Mouse (Mus musculus) heart, adult 2 months (tissue): Measurements from ENCODE around the gene Daam2. TPM values are rescaled to one million over a fixed set of nuclear protein-coding genes. Genes with fewer than 3 reads are reported as not detected.

Experiments used
- DNase-seq, 2 experiments: peaks; one replicate each; pipeline ENCODE4 v3.0.0; 2021
- H3K27ac ChIP-seq: fragments of 200-600 bp; 2 replicates; pipeline ENCODE4 v1.8.1; 2022
- H3K27me3 ChIP-seq: fragments of 200-500 bp; 2 replicates; pipeline ENCODE4 v1.6.1; 2012; ENCODE audit warnings: mild to moderate bottlenecking, low read length, inconsistent platforms, mixed read lengths; ENCODE audit not compliant: control insufficient read depth, insufficient read depth
- H3K36me3 ChIP-seq: fragments of 200-500 bp; 2 replicates; pipeline ENCODE4 v1.6.1; 2012; ENCODE audit warnings: low read length, inconsistent platforms; ENCODE audit not compliant: control insufficient read depth, insufficient read depth
- H3K4me1 ChIP-seq: fragments of 200-500 bp; 2 replicates; pipeline ENCODE4 v1.6.1; 2011; ENCODE audit warnings: low read length; ENCODE audit not compliant: control insufficient read depth, insufficient read depth
- H3K4me3 ChIP-seq: fragments of 200-600 bp; 2 replicates; pipeline ENCODE4 v1.8.1; 2022
- H3K79me2 ChIP-seq: fragments of 200-500 bp; replicated peaks from 2 replicates; pipeline ENCODE4 v1.6.1; 2012; ENCODE audit warnings: mild to moderate bottlenecking, inconsistent platforms, low read length, moderate library complexity, mixed read lengths; ENCODE audit not compliant: control insufficient read depth, insufficient read depth
- H3K9ac ChIP-seq: fragments of 200-500 bp; 2 replicates; pipeline ENCODE4 v1.6.1; 2012; ENCODE audit warnings: low read depth, mild to moderate bottlenecking, control low read depth, inconsistent platforms, low read length, mixed read lengths
- CTCF ChIP-seq: fragments of 200-600 bp; IDR thresholded peaks from 2 replicates; pipeline ENCODE4 v1.8.1; 2022; ENCODE audit warnings: antibody characterized with exemption, mild to moderate bottlenecking, moderate library complexity
- EP300 ChIP-seq: fragments of 200-500 bp; IDR thresholded peaks from 2 replicates; pipeline ENCODE4 v1.6.1; 2011; ENCODE audit warnings: low read depth, low read length, control low read depth; ENCODE audit not compliant: insufficient read depth
- POLR2A ChIP-seq: fragments of 200-500 bp; IDR thresholded peaks from 2 replicates; pipeline ENCODE4 v1.6.1; 2011; ENCODE audit warnings: mild to moderate bottlenecking, low read depth, low read length, control low read depth; ENCODE audit not compliant: insufficient read depth
- WGBS: fragments of 180-500 bp; shearing (Covaris S2); methylation state at CpG from one replicate; pipeline ENCODE4 v1.1.7; 2018; 5-methylcytosine and 5-hydroxymethylcytosine counted together
- intact Hi-C: fragments of 180-260 bp; cut with DNase I; formaldehyde crosslinking; loops from one replicate; pipeline ENCODE4 v1.15.1; 2025
- polyA plus RNA-seq: library from polyadenylated mRNA; depleted of rRNA; stranded (reverse); fragments of >200 nt; gene quantifications from 2 replicates; pipeline ENCODE4 v1.2.3, GENCODE M21; 2012
- total RNA-seq, 2 experiments: library from RNA; stranded (reverse); gene quantifications; 2 replicates each; pipeline ENCODE4 v1.2.3; 2021

Gene Daam2
- total and polyA plus RNA-seq, 3 experiments = 4.0 to 8.8 (median 6.4) TPM

- peaks cover 3% of the 10 kb centered on the region; the same call in 1 of the 2 replicates for H3K36me3 ChIP-seq
- WGBS = under 1% methylated on average over 28 of the region's 28 CpGs
- intact Hi-C loops = no loop called here
- H3K9ac ChIP-seq = peak within 1 kb of the TSS; percentile 93
- H3K27me3 ChIP-seq = no peaks in the 10 kb centered on the region
- H3K4me3 ChIP-seq = peak within 1 kb of the TSS; percentile 92
- H3K79me2 ChIP-seq = no peaks in the 10 kb centered on the region
- peaks cover 23% of the 10 kb centered on the region for H3K4me1 ChIP-seq
- peak; percentile 96 to 97 for DNase-seq
- 0 out of 2 replicates have a peak, but pooled peaks have one; percentile 65 for TF ChIP-seq EP300
- no peak for TF ChIP-seq CTCF
- peak; percentile 92 for TF ChIP-seq POLR2A
- H3K27ac ChIP-seq = peak within 1 kb of the TSS; percentile 96
Measured at GRCm38 (mm10) chr17:49428239-49428688, 135.9 kb downstream of the Daam2 start, which contains the start of gene Mocs1. Gene Mocs1 (plus strand): TSS chr17:49428362.

- H3K27ac ChIP-seq = no peak overlapping the region; the same call in 1 of the 2 replicates
- DNase-seq = no peak
Measured at GRCm38 (mm10) chr17:49427631-49428238, 136.4 kb downstream of the Daam2 start.

GRCm38 (mm10) chr17:49423872-49424271, 140.3 kb downstream of the Daam2 start:
- TF ChIP-seq EP300 (no peak), POLR2A (no peak), CTCF (no peak)
- Histone ChIP-seq H3K4me1 (no peaks in the 10 kb centered on the region), H3K27me3 (no peaks in the 10 kb centered on the region), H3K79me2 (no peaks in the 10 kb centered on the region), H3K36me3 (no peaks in the 10 kb centered on the region), H3K4me3 (no peak overlapping the region), H3K9ac (no peak overlapping the region), H3K27ac (no peak overlapping the region)
- intact Hi-C loops = no loop called here
- DNase-seq = no peak
- WGBS = 84% methylated on average over 3 of the region's 3 CpGs

More at GRCm38 (mm10) chr17:49427631-49428238, 136.4 kb downstream of the Daam2 start:
- Histone ChIP-seq H3K9ac (no peak overlapping the region), H3K79me2 (no peaks in the 10 kb centered on the region), H3K4me1 (peaks cover 20% of the 10 kb centered on the region), H3K4me3 (peak overlapping the region; percentile 92), H3K27me3 (no peaks in the 10 kb centered on the region), H3K36me3 (peaks cover 2% of the 10 kb centered on the region; the same call in 1 of the 2 replicates)
- 21% methylated on average over 9 of the region's 9 CpGs for WGBS
- intact Hi-C loops = no loop called here
- TF ChIP-seq EP300 (no peak), CTCF (peak; percentile 42), POLR2A (no peak)

- intact Hi-C loops = no loop called here
- Histone ChIP-seq H3K27ac (no peak overlapping the region), H3K9ac (no peak overlapping the region), H3K4me1 (no peaks in the 10 kb centered on the region), H3K4me3 (no peak overlapping the region), H3K36me3 (no peaks in the 10 kb centered on the region), H3K79me2 (no peaks in the 10 kb centered on the region), H3K27me3 (no peaks in the 10 kb centered on the region)
- WGBS = 95% methylated on average over 2 of the region's 2 CpGs
- DNase-seq = no peak
- TF ChIP-seq EP300 = no peak
- no peak for TF ChIP-seq CTCF
- TF ChIP-seq POLR2A = no peak
Measured at GRCm38 (mm10) chr17:49423067-49423325, 141.1 kb downstream of the Daam2 start.

- H3K36me3 ChIP-seq = no peaks in the 10 kb centered on the region
- no peaks in the 10 kb centered on the region for H3K79me2 ChIP-seq
- WGBS = 66% methylated on average over 3 of the region's 3 CpGs
- no peak overlapping the region for H3K9ac ChIP-seq
- no peaks in the 10 kb centered on the region for H3K4me1 ChIP-seq
- no peak for DNase-seq
- no peak for TF ChIP-seq EP300
- H3K4me3 ChIP-seq = no peak overlapping the region
- H3K27ac ChIP-seq = no peak overlapping the region
- H3K27me3 ChIP-seq = no peaks in the 10 kb centered on the region
- intact Hi-C loops = no loop called here
Measured at GRCm38 (mm10) chr17:49422286-49423066, 141.7 kb downstream of the Daam2 start.

- H3K9ac ChIP-seq = no peak overlapping the region
- no peak for TF ChIP-seq EP300
- 79% methylated on average over 6 of the region's 6 CpGs for WGBS
- H3K79me2 ChIP-seq = no peaks in the 10 kb centered on the region
- H3K4me3 ChIP-seq = no peak overlapping the region
- no peak for DNase-seq
- 0 out of 2 replicates have a peak, but pooled peaks cover 2% of the 10 kb centered on the region for H3K27me3 ChIP-seq
- H3K27ac ChIP-seq = no peak overlapping the region
- intact Hi-C loops = no loop called here
- no peaks in the 10 kb centered on the region for H3K4me1 ChIP-seq
- H3K36me3 ChIP-seq = no peaks in the 10 kb centered on the region
Measured at GRCm38 (mm10) chr17:49419813-49420212, 144.3 kb downstream of the Daam2 start.
